ENCODE assay signal across 9 mouse cellular contexts in the genomic region with DNA sequence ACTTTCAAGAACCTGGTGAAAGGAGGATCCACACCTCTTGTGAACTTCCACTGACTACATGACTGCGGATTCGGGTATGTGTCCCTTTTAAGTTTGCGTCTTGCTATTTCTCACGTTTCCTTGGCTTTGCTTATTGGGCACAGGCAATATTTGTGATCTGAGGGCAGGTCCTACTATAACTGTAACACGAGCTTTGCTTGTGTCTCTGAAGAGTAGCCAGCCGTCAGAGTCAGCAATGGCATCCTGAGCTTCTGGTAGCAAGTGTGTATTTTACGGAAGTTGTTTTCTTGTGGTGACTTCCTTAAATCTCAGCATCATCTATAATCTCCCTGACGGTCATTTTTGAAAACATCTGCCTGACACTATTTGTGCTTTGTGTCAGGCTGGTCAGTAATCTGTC. TPM values are rescaled to one million over a fixed set of nuclear protein-coding genes. Genes with fewer than 3 reads are reported as not detected.
DNase-seq lines count a peak whose midpoint lies in the region; ATAC-seq and TF ChIP-seq lines count a peak whose summit lies in the region.
"Had no signal": no experiment of that assay in that cellular context is flagged by ENCODE, and none has a peak within 500 bp of the region (broad histone marks: within the 10 kb centered on the region; RNA-seq: fewer than 3 reads in every experiment).

No protein-coding gene starts in this region.

- H3K27ac ChIP-seq in forebrain, embryonic 10.5 days = no peak overlapping the region
- H3K27ac ChIP-seq in forebrain, embryonic 13.5 days = no peak overlapping the region
- peak overlapping the region; percentile 78 for H3K27ac ChIP-seq in layer of hippocampus, adult 2 months
- peak overlapping the region; percentile 36; the same call in 1 of the 2 replicates for H3K27ac ChIP-seq in heart, embryonic 11.5 days (ENCODE audit: low read depth, low read length)
- H3K27ac ChIP-seq in neural tube, embryonic 14.5 days (ENCODE audit: low read depth, low read length) = no peak overlapping the region
- no peak overlapping the region for H3K27ac ChIP-seq in midbrain, embryonic 15.5 days
- H3K27ac ChIP-seq: limb, embryonic 13.5 days had no signal

- no peak for ATAC-seq in forebrain, embryonic 13.5 days
- ATAC-seq in heart, embryonic 11.5 days (replicated peaks; ENCODE audit: insufficient number of reproducible peaks, low FRiP score, low TSS enrichment) = no peak
- no peak for ATAC-seq in neural tube, embryonic 14.5 days (ENCODE audit: low read depth)
- no peak for ATAC-seq in midbrain, embryonic 15.5 days (replicated peaks)

- TF ChIP-seq CTCF in layer of hippocampus, adult 2 months (conservative IDR thresholded peaks at IDR 0.05) = no peak

- H3K9me3 ChIP-seq in forebrain, embryonic 10.5 days = no peaks in the 10 kb centered on the region
- H3K9me3 ChIP-seq in forebrain, embryonic 13.5 days (replicated peaks) = no peaks in the 10 kb centered on the region
- no peaks in the 10 kb centered on the region for H3K9me3 ChIP-seq in heart, embryonic 11.5 days (replicated peaks; ENCODE audit: control insufficient read depth, low read length)
- H3K9me3 ChIP-seq in neural tube, embryonic 14.5 days (ENCODE audit: control insufficient read depth, low read length) = no peaks in the 10 kb centered on the region
- no peaks in the 10 kb centered on the region for H3K9me3 ChIP-seq in midbrain, embryonic 15.5 days
- H3K9me3 ChIP-seq: limb, embryonic 13.5 days had no signal

- H3K4me2 ChIP-seq in forebrain, embryonic 13.5 days = no peak overlapping the region
- peak overlapping the region; percentile 2 for H3K4me2 ChIP-seq in heart, embryonic 11.5 days
- H3K4me2 ChIP-seq in neural tube, embryonic 14.5 days (ENCODE audit: low read depth, low read length) = no peak overlapping the region
- no peak overlapping the region for H3K4me2 ChIP-seq in midbrain, embryonic 15.5 days
- H3K4me2 ChIP-seq: limb, embryonic 13.5 days had no signal

- no peaks in the 10 kb centered on the region for H3K27me3 ChIP-seq in forebrain, embryonic 10.5 days (ENCODE audit: poor library complexity, severe bottlenecking)
- no peaks in the 10 kb centered on the region for H3K27me3 ChIP-seq in forebrain, embryonic 13.5 days
- H3K27me3 ChIP-seq in heart, embryonic 11.5 days (ENCODE audit: control insufficient read depth, insufficient read depth, low read length) = no peaks in the 10 kb centered on the region
- no peaks in the 10 kb centered on the region for H3K27me3 ChIP-seq in neural tube, embryonic 14.5 days (ENCODE audit: control insufficient read depth, insufficient read depth, low read length)
- no peaks in the 10 kb centered on the region for H3K27me3 ChIP-seq in midbrain, embryonic 15.5 days (replicated peaks)
- H3K27me3 ChIP-seq: limb, embryonic 13.5 days had no signal

- H3K36me3 ChIP-seq in forebrain, embryonic 10.5 days (replicated peaks) = no peaks in the 10 kb centered on the region
- no peaks in the 10 kb centered on the region for H3K36me3 ChIP-seq in forebrain, embryonic 13.5 days (ENCODE audit: poor library complexity, severe bottlenecking)
- H3K36me3 ChIP-seq in heart, embryonic 11.5 days (ENCODE audit: control insufficient read depth, insufficient read depth, low read length) = no peaks in the 10 kb centered on the region
- H3K36me3 ChIP-seq in neural tube, embryonic 14.5 days (ENCODE audit: control insufficient read depth, insufficient read depth, low read length) = no peaks in the 10 kb centered on the region
- no peaks in the 10 kb centered on the region for H3K36me3 ChIP-seq in midbrain, embryonic 15.5 days (replicated peaks)
- H3K36me3 ChIP-seq: limb, embryonic 13.5 days had no signal

- H3K4me3 ChIP-seq in forebrain, embryonic 10.5 days = peak overlapping the region; percentile 8; the same call in 1 of the 2 replicates
- no peak overlapping the region for H3K4me3 ChIP-seq in forebrain, embryonic 13.5 days
- H3K4me3 ChIP-seq in layer of hippocampus, adult 2 months = peak overlapping the region; percentile 46
- H3K4me3 ChIP-seq in heart, embryonic 11.5 days (ENCODE audit: low read depth, low read length) = peak overlapping the region; percentile 34
- 0 out of 2 replicates have a peak overlapping the region, but pooled peaks have one; percentile 1 for H3K4me3 ChIP-seq in neural tube, embryonic 14.5 days (ENCODE audit: low read depth, low read length)
- H3K4me3 ChIP-seq in midbrain, embryonic 15.5 days = no peak overlapping the region
- H3K4me3 ChIP-seq: limb, embryonic 13.5 days had no signal

- WGBS in forebrain, embryonic 10.5 days = 85% methylated on average over 8 of the region's 8 CpGs
- WGBS in forebrain, embryonic 13.5 days = 83% methylated on average over 8 of the region's 8 CpGs
- WGBS in heart, embryonic 11.5 days (ENCODE audit: insufficient replicate concordance) = 55% methylated on average over 8 of the region's 8 CpGs
- 78% methylated on average over 8 of the region's 8 CpGs for WGBS in neural tube, embryonic 14.5 days
- WGBS in midbrain, embryonic 15.5 days = 84% methylated on average over 8 of the region's 8 CpGs

- DNase-seq in forebrain, embryonic 10.5 days (ENCODE audit: extremely low spot score, low spot score) = no peak
- no peak for DNase-seq in layer of hippocampus, adult 2 months (ENCODE audit: low spot score in 2 of 2)
- DNase-seq in layer of hippocampus, postnatal 14 days (ENCODE audit: low spot score in 2 of 2) = no peak
- DNase-seq in urinary bladder, postnatal 14 days (ENCODE audit: low spot score) = no peak

- no peak overlapping the region for H3K9ac ChIP-seq in forebrain, embryonic 13.5 days
- H3K9ac ChIP-seq in heart, embryonic 11.5 days (ENCODE audit: low read depth, low read length) = peak overlapping the region; percentile 23; the same call in 1 of the 2 replicates
- no peak overlapping the region for H3K9ac ChIP-seq in neural tube, embryonic 14.5 days (replicated peaks; ENCODE audit: low read depth, low read length)
- H3K9ac ChIP-seq in midbrain, embryonic 15.5 days = no peak overlapping the region
- H3K9ac ChIP-seq: limb, embryonic 13.5 days had no signal

- H3K4me1 ChIP-seq in forebrain, embryonic 10.5 days = peaks cover 9% of the 10 kb centered on the region
- H3K4me1 ChIP-seq in forebrain, embryonic 13.5 days = no peaks in the 10 kb centered on the region
- H3K4me1 ChIP-seq in heart, embryonic 11.5 days (ENCODE audit: control insufficient read depth, insufficient read depth, low read length) = no peaks in the 10 kb centered on the region
- H3K4me1 ChIP-seq in neural tube, embryonic 14.5 days (ENCODE audit: control insufficient read depth, insufficient read depth, low read length) = peaks cover 4% of the 10 kb centered on the region; the same call in 1 of the 2 replicates
- no peaks in the 10 kb centered on the region for H3K4me1 ChIP-seq in midbrain, embryonic 15.5 days

RNA-seq across cellular contexts. Expression of a gene that starts 0.4 kb away (rescaled TPM):
- polyA plus RNA-seq in forebrain, embryonic 10.5 days (2016; fragmentation: Nextera tagmentation; extraction: Ambion mirVana) = 5.5 and 6.6 TPM in 2 replicates
- polyA plus RNA-seq in forebrain, embryonic 13.5 days (2015; fragmentation: Nextera tagmentation; extraction: Ambion mirVana) = 4.8 and 5.0 TPM in 2 replicates
- 10 to 100 TPM in 1 of 2 experiments, 1 to 10 TPM in 1; 8.3 to 10.5 TPM for total RNA-seq in layer of hippocampus, adult 2 months (2021)
- total RNA-seq in layer of hippocampus, postnatal 14 days (2021) = 10 to 100 TPM; 11.4 to 11.7 TPM
- polyA plus RNA-seq in heart, embryonic 11.5 days (2014; fragmentation: Nextera tagmentation; extraction: Ambion mirVana) = 18.3 and 18.4 TPM in 2 replicates
- polyA plus RNA-seq in neural tube, embryonic 14.5 days (2014; fragmentation: Nextera tagmentation; extraction: Ambion mirVana) = 4.7 and 8.9 TPM in 2 replicates
- 5.4 and 5.9 TPM in 2 replicates for polyA plus RNA-seq in midbrain, embryonic 15.5 days (2015; fragmentation: Nextera tagmentation; extraction: Ambion mirVana)

Comparison
In these comparisons a context has a peak if more than half of its experiments do, and no peak if none do; other contexts are left out.
1. H3K4me3 ChIP-seq: peak in forebrain, embryonic 10.5 days (single experiment), layer of hippocampus, adult 2 months (single experiment), heart, embryonic 11.5 days (single experiment) and neural tube, embryonic 14.5 days (single experiment); none in forebrain, embryonic 13.5 days (single experiment) and midbrain, embryonic 15.5 days (single experiment).
2. H3K27ac ChIP-seq: peak in layer of hippocampus, adult 2 months (single experiment) and heart, embryonic 11.5 days (single experiment); none in forebrain, embryonic 10.5 days (single experiment), forebrain, embryonic 13.5 days (single experiment), neural tube, embryonic 14.5 days (single experiment) and midbrain, embryonic 15.5 days (single experiment).